Mouse (Mus musculus) G1E (cell line): ENCODE results near the gene Epo. TPM values are rescaled to one million over a fixed set of nuclear protein-coding genes. Genes with fewer than 3 reads are reported as not detected.

Experiments used
- ATAC-seq: 2 replicates; pipeline ENCODE4 v1.8.0; 2016; ENCODE audit warnings: mild to moderate bottlenecking; ENCODE audit not compliant: insufficient number of reproducible peaks, poor library complexity, low FRiP score, severe bottlenecking; ENCODE audit errors: extremely low read depth
- DNase-seq: peaks from one replicate; pipeline ENCODE4 v3.0.0; 2012; ENCODE audit warnings: low spot score
- H3K27me3 ChIP-seq: 2 replicates; pipeline ENCODE4 v1.6.1; 2012; ENCODE audit warnings: mild to moderate bottlenecking, low read length, inconsistent platforms; ENCODE audit not compliant: insufficient read depth
- H3K36me3 ChIP-seq: replicated peaks from 2 replicates; pipeline ENCODE3; 2012; ENCODE audit warnings: mild to moderate bottlenecking, inconsistent platforms
- H3K4me1 ChIP-seq: 2 replicates; pipeline ENCODE4 v1.6.1; 2012; ENCODE audit warnings: low read depth, low read length, inconsistent platforms, mixed read lengths; ENCODE audit not compliant: insufficient read depth
- H3K4me3 ChIP-seq: 2 replicates; pipeline ENCODE4 v1.5.1; 2012; ENCODE audit warnings: low read depth, mild to moderate bottlenecking, inconsistent platforms, low read length, moderate library complexity, mixed read lengths
- H3K9me3 ChIP-seq: replicated peaks from 2 replicates; pipeline ENCODE4 v1.6.1; 2012; ENCODE audit warnings: inconsistent platforms
- CTCF ChIP-seq: IDR thresholded peaks from 2 replicates; pipeline ENCODE4 v1.5.1; 2012; ENCODE audit warnings: low read depth, low read length, inconsistent platforms, mixed read lengths
- GATA1 ChIP-seq: IDR thresholded peaks from 2 replicates; pipeline ENCODE4 v1.6.1; 2012; ENCODE audit warnings: borderline replicate concordance, low read length, inconsistent platforms, mixed read lengths
- GATA2 ChIP-seq: IDR thresholded peaks from 2 replicates; pipeline ENCODE4 v1.6.1; 2012; ENCODE audit warnings: low read depth, low read length, inconsistent platforms, borderline replicate concordance
- POLR2AphosphoS5 ChIP-seq: IDR thresholded peaks from 2 replicates; pipeline ENCODE4 v1.6.1; 2012; ENCODE audit warnings: low read depth, low read length, inconsistent platforms; ENCODE audit not compliant: insufficient replicate concordance
- TAL1 ChIP-seq: conservative IDR thresholded peaks from 2 replicates; pipeline ENCODE4 v1.6.1; 2012; ENCODE audit warnings: low read depth, low read length, inconsistent platforms, mixed read lengths
- polyA plus RNA-seq: library from polyadenylated mRNA; stranded (reverse); fragments of >175 nt; gene quantifications from 2 replicates; pipeline ENCODE4 v1.2.3, GENCODE M21; 2012
- total RNA-seq, 2 experiments: library from RNA; stranded (forward) in 1 of 2; stranded (reverse) in 1 of 2; fragments of 200-1000 nt in 1 of 2; fragments of >200 nt in 1 of 2; fragmentation: Nextera tagmentation in 1 of 2; gene quantifications; 2 replicates each; pipeline ENCODE4 v1.2.3; 2014 to 2017

The Epo gene
- total and polyA plus RNA-seq, 3 experiments: not detected

GRCm38 (mm10) chr5:137510014-137510501 lies 23.0 kb downstream of the Epo start:
- H3K4me1 ChIP-seq: peaks cover 52% of the 10 kb centered on the region
- ATAC-seq: no peak
- peaks cover 36% of the 10 kb centered on the region for H3K36me3 ChIP-seq
- peak; percentile 80 for DNase-seq
- H3K9me3 ChIP-seq: no peaks in the 10 kb centered on the region
- H3K27me3 ChIP-seq: no peaks in the 10 kb centered on the region
- H3K4me3 ChIP-seq: peak overlapping the region; percentile 85
- TF ChIP-seq GATA2 (no peak), POLR2AphosphoS5 (no peak), CTCF (no peak), GATA1 (no peak), TAL1 (no peak)

- TF ChIP-seq CTCF (peak; percentile 23; the same call in 1 of the 2 replicates), POLR2AphosphoS5 (no peak)
- Histone ChIP-seq H3K4me1 (peaks cover 34% of the 10 kb centered on the region), H3K4me3 (peak overlapping the region; percentile 20; the same call in 1 of the 2 replicates), H3K36me3 (peaks cover 26% of the 10 kb centered on the region), H3K9me3 (no peaks in the 10 kb centered on the region), H3K27me3 (no peaks in the 10 kb centered on the region)
- DNase-seq: no peak
- no peak for ATAC-seq
Measured at GRCm38 (mm10) chr5:137504041-137504440, 29.0 kb downstream of the Epo start.

GRCm38 (mm10) chr5:137502667-137503110 lies 30.4 kb downstream of the Epo start:
- H3K4me3 ChIP-seq: peak overlapping the region; percentile 88
- H3K36me3 ChIP-seq: peaks cover 26% of the 10 kb centered on the region
- no peaks in the 10 kb centered on the region for H3K9me3 ChIP-seq
- no peaks in the 10 kb centered on the region for H3K27me3 ChIP-seq
- DNase-seq: peak; percentile 86
- TF ChIP-seq TAL1: no peak
- no peak for TF ChIP-seq POLR2AphosphoS5
- peak; percentile 82 for TF ChIP-seq CTCF
- peak; percentile 55 for ATAC-seq
- H3K4me1 ChIP-seq: peaks cover 34% of the 10 kb centered on the region

- DNase-seq (peak; percentile 91), ATAC-seq (peak; percentile 80)
- Histone ChIP-seq H3K4me1 (peaks cover 34% of the 10 kb centered on the region), H3K36me3 (peaks cover 26% of the 10 kb centered on the region), H3K4me3 (peak within 1 kb of the TSS; percentile 88), H3K9me3 (no peaks in the 10 kb centered on the region), H3K27me3 (no peaks in the 10 kb centered on the region)
- peak; percentile 84 for TF ChIP-seq CTCF
- no peak for TF ChIP-seq GATA1
Measured at GRCm38 (mm10) chr5:137501709-137502666, 31.1 kb downstream of the Epo start, which contains the start of gene Pop7. Gene Pop7, minus strand, starts transcription at chr5:137502518.

GRCm38 (mm10) chr5:137500186-137500585 lies 32.9 kb downstream of the Epo start:
- ATAC-seq (no peak), DNase-seq (no peak)
- TF ChIP-seq CTCF (no peak), TAL1 (no peak), POLR2AphosphoS5 (no peak), GATA1 (no peak), GATA2 (no peak)
- H3K36me3 ChIP-seq: peaks cover 26% of the 10 kb centered on the region
- H3K27me3 ChIP-seq: 0 out of 2 replicates have a peak, but pooled peaks cover 2% of the 10 kb centered on the region
- H3K9me3 ChIP-seq: no peaks in the 10 kb centered on the region
- peaks cover 34% of the 10 kb centered on the region for H3K4me1 ChIP-seq
- no peak overlapping the region for H3K4me3 ChIP-seq

GRCm38 (mm10) chr5:137493831-137494230 lies 39.2 kb downstream of the Epo start:
- no peaks in the 10 kb centered on the region for H3K36me3 ChIP-seq
- H3K4me3 ChIP-seq: no peak overlapping the region
- peaks cover 34% of the 10 kb centered on the region for H3K27me3 ChIP-seq
- TF ChIP-seq POLR2AphosphoS5 (no peak), TAL1 (no peak), CTCF (no peak), GATA2 (no peak), GATA1 (no peak)
- H3K9me3 ChIP-seq: no peaks in the 10 kb centered on the region
- ATAC-seq (no peak), DNase-seq (no peak)
- no peaks in the 10 kb centered on the region; the same call in 1 of the 2 replicates for H3K4me1 ChIP-seq
